Mouse (Mus musculus) v-Abl transformed pro-B cells (cell line): Measurements from ENCODE around the gene Apol9a.
"Not testable (repeated sequence)": the region's sequence is repeated elsewhere in the genome, so short reads cannot be mapped to it uniquely, and the experiment has no call there.

ENCODE experiments used
- in situ Hi-C, 2 experiments: fragments of 400-800 bp; cut with MboI; formaldehyde crosslinking; loops; one replicate each; pipeline ENCODE4 v1.15.1; 2025; ENCODE audit not compliant: unreplicated experiment in 2 of 2

Apol9a gene

GRCm38 (mm10) chr15:77411035-77411434 lies at the start of gene Apol9a:
Gene Apol9a, minus strand, starts transcription at chr15:77411135.
- in situ Hi-C loops, result not testable (repeated sequence)

- in situ Hi-C loops, result loop anchor here in 1 of 2 experiments (5.0 to 25.0 kb wide), 2 partner anchors 242 to 562 kb away; no protein-coding TSS in a partner anchor
These were observed 39.0 kb upstream of the Apol9a start for GRCm38 (mm10) chr15:77449927-77450326.

GRCm38 (mm10) chr15:77447392-77447791 lies 36.5 kb upstream of the Apol9a start, which contains the start of gene Apol7b:
Gene Apol7b, minus strand, starts transcription at chr15:77447492.
- in situ Hi-C loops, result loop anchor here in 1 of 2 experiments (25.0 kb wide), 1 partner anchor 565 kb away; no protein-coding TSS in a partner anchor

- in situ Hi-C loops, result loop anchor here in 1 of 2 experiments (25.0 kb wide), 1 partner anchor 567 kb away; no protein-coding TSS in a partner anchor
These were observed 34.7 kb upstream of the Apol9a start for GRCm38 (mm10) chr15:77445668-77446067.

GRCm38 (mm10) chr15:77444746-77445145 lies 33.8 kb upstream of the Apol9a start:
- in situ Hi-C loops, result loop anchor here in 1 of 2 experiments (25.0 kb wide), 1 partner anchor 568 kb away; no protein-coding TSS in a partner anchor

GRCm38 (mm10) chr15:77428690-77429448 lies 17.9 kb upstream of the Apol9a start:
- in situ Hi-C loops, result loop anchor here in 1 of 2 experiments (25.0 kb wide), 1 partner anchor 583 kb away; no protein-coding TSS in a partner anchor

- in situ Hi-C loops, result not testable (repeated sequence)
These were observed 12.0 kb upstream of the Apol9a start for GRCm38 (mm10) chr15:77422925-77423324.

GRCm38 (mm10) chr15:77419657-77420056 lies 8.7 kb upstream of the Apol9a start:
- in situ Hi-C loops, result not testable (repeated sequence)

GRCm38 (mm10) chr15:77416655-77417333 lies 5.9 kb upstream of the Apol9a start:
- in situ Hi-C loops, result not testable (repeated sequence)

- in situ Hi-C loops, result not testable (repeated sequence)
These were observed 4.7 kb upstream of the Apol9a start for GRCm38 (mm10) chr15:77415653-77416052.

GRCm38 (mm10) chr15:77412695-77413094 lies 1.8 kb upstream of the Apol9a start:
- in situ Hi-C loops, result not testable (repeated sequence)

- in situ Hi-C loops, result not testable (repeated sequence)
These were observed 4.6 kb downstream of the Apol9a start for GRCm38 (mm10) chr15:77406370-77406769.

- in situ Hi-C loops, result not testable (repeated sequence)
These were observed 11.9 kb downstream of the Apol9a start, which contains the start of gene Apol7a for GRCm38 (mm10) chr15:77399027-77399426. Gene Apol7a, minus strand, starts transcription at chr15:77399110.

GRCm38 (mm10) chr15:77397450-77398132 lies 13.3 kb downstream of the Apol9a start:
- in situ Hi-C loops, result not testable (repeated sequence)

GRCm38 (mm10) chr15:77393832-77394231 lies 17.1 kb downstream of the Apol9a start:
- in situ Hi-C loops, result not testable (repeated sequence)

GRCm38 (mm10) chr15:77387462-77387861 lies 23.5 kb downstream of the Apol9a start:
- in situ Hi-C loops, result no loop called here

- in situ Hi-C loops, result no loop called here
These were observed 26.4 kb downstream of the Apol9a start for GRCm38 (mm10) chr15:77384340-77385030.

GRCm38 (mm10) chr15:77382880-77383279 lies 28.1 kb downstream of the Apol9a start:
- in situ Hi-C loops, result no loop called here

GRCm38 (mm10) chr15:77382271-77382850 lies 28.6 kb downstream of the Apol9a start:
- in situ Hi-C loops, result no loop called here

GRCm38 (mm10) chr15:77381481-77381880 lies 29.5 kb downstream of the Apol9a start:
- in situ Hi-C loops, result no loop called here
